Mouse (Mus musculus) 3134 (cell line): ENCODE measurements around the gene Pla2g15.
A peak's percentile ranks its signal among the peaks of the same experiment; 100 is the strongest.
"Not testable (repeated sequence)": the region's sequence is repeated elsewhere in the genome, so short reads cannot be mapped to it uniquely, and the experiment has no call there.

Experiments used
- DNase-seq: peaks from one replicate; pipeline ENCODE4 v3.0.0-alpha.2; 2011; ENCODE audit warnings: low spot score; ENCODE audit not compliant: insufficient read length; ENCODE audit errors: extremely low read depth

The Pla2g15 gene

GRCm38 (mm10) chr8:106168356-106169016 lies 18.3 kb downstream of the Pla2g15 start, which contains the start of gene Slc7a6:
Slc7a6 (plus strand) TSS chr8:106168857.
- DNase-seq, result peak; percentile 86

GRCm38 (mm10) chr8:106169017-106169933 lies 19.1 kb downstream of the Pla2g15 start:
- no peak for DNase-seq

GRCm38 (mm10) chr8:106169934-106170480 lies 19.8 kb downstream of the Pla2g15 start:
- DNase-seq, result peak; percentile 19

GRCm38 (mm10) chr8:106173566-106173965 lies 23.4 kb downstream of the Pla2g15 start:
- DNase-seq, result no peak

- no peak for DNase-seq
Measured at GRCm38 (mm10) chr8:106176891-106177290, 26.7 kb downstream of the Pla2g15 start.

GRCm38 (mm10) chr8:106177594-106177993 lies 27.4 kb downstream of the Pla2g15 start:
- DNase-seq, result no peak

GRCm38 (mm10) chr8:106178428-106178827 lies 28.2 kb downstream of the Pla2g15 start:
- DNase-seq, result no peak

GRCm38 (mm10) chr8:106185628-106186270 lies 35.5 kb downstream of the Pla2g15 start:
- no peak for DNase-seq

GRCm38 (mm10) chr8:106186394-106186793 lies 36.2 kb downstream of the Pla2g15 start:
- DNase-seq, result no peak

- no peak for DNase-seq
Measured at GRCm38 (mm10) chr8:106189162-106189561, 39.0 kb downstream of the Pla2g15 start.

GRCm38 (mm10) chr8:106191639-106192038 lies 41.4 kb downstream of the Pla2g15 start:
- no peak for DNase-seq

GRCm38 (mm10) chr8:106193162-106193561 lies 43.0 kb downstream of the Pla2g15 start:
- DNase-seq, result no peak

GRCm38 (mm10) chr8:106194062-106194461 lies 43.9 kb downstream of the Pla2g15 start:
- DNase-seq, result no peak

- no peak for DNase-seq
Measured at GRCm38 (mm10) chr8:106198741-106199140, 48.5 kb downstream of the Pla2g15 start.

GRCm38 (mm10) chr8:106199596-106199995 lies 49.4 kb downstream of the Pla2g15 start:
- DNase-seq, result not testable (repeated sequence)

GRCm38 (mm10) chr8:106210035-106210731 lies 60.0 kb downstream of the Pla2g15 start:
- no peak for DNase-seq

- peak; percentile 94 for DNase-seq
Measured at GRCm38 (mm10) chr8:106210821-106211345, 60.7 kb downstream of the Pla2g15 start, which contains the start of the genes Slc7a6os and Prmt7. Slc7a6os (minus strand) TSS chr8:106210935. Prmt7 (plus strand) TSS chr8:106210936.

GRCm38 (mm10) chr8:106211421-106211820 lies 61.2 kb downstream of the Pla2g15 start:
- no peak for DNase-seq

- no peak for DNase-seq
Measured at GRCm38 (mm10) chr8:106213959-106214358, 63.8 kb downstream of the Pla2g15 start.
